Mouse (Mus musculus) myocyte (in vitro differentiated cells): Measurements from ENCODE around the gene Homer2. TPM values are rescaled to one million over a fixed set of nuclear protein-coding genes. Genes with fewer than 3 reads are reported as not detected.

ENCODE experiments used
- H3K27me3 ChIP-seq: one replicate; pipeline ENCODE4 v1.6.1; 2011; ENCODE audit not compliant: control insufficient read depth, insufficient read depth, insufficient read length
- H3K36me3 ChIP-seq: one replicate; pipeline ENCODE4 v1.6.1; 2011; ENCODE audit not compliant: control insufficient read depth, insufficient read depth
- H3K4me2 ChIP-seq: one replicate; pipeline ENCODE4 v1.6.1; 2011; ENCODE audit warnings: low read depth, control low read depth
- H3K4me3 ChIP-seq: one replicate; pipeline ENCODE4 v1.5.1; 2011; ENCODE audit warnings: mild to moderate bottlenecking, control low read depth, moderate library complexity
- H3K79me2 ChIP-seq: one replicate; pipeline ENCODE4 v1.6.1; 2011; ENCODE audit not compliant: control insufficient read depth, insufficient read depth
- H3ac ChIP-seq: one replicate; pipeline ENCODE4 v1.6.1; 2011; ENCODE audit not compliant: control insufficient read depth, insufficient read length
- CEBPB ChIP-seq: IDR thresholded peaks from 2 replicates; pipeline ENCODE4 v1.6.1; 2011; ENCODE audit warnings: mild to moderate bottlenecking, moderate library complexity; ENCODE audit not compliant: poor library complexity, insufficient read depth, severe bottlenecking
- E2F4 ChIP-seq: IDR thresholded peaks from one replicate; pipeline ENCODE4 v1.6.1; 2011; ENCODE audit warnings: mild to moderate bottlenecking, control low read depth, moderate library complexity; ENCODE audit not compliant: insufficient read depth
- MAX ChIP-seq: IDR thresholded peaks from one replicate; pipeline ENCODE4 v1.6.1; 2011; ENCODE audit warnings: low read depth, mild to moderate bottlenecking, control low read depth
- MYOD1 ChIP-seq, 3 experiments: IDR thresholded peaks; one replicate each; pipeline ENCODE4 v1.6.1; 2011; ENCODE audit warnings: control low read depth in 2 of 3, low read depth in 2 of 3, mild to moderate bottlenecking in 2 of 3, moderate library complexity in 1 of 3; ENCODE audit not compliant: insufficient read length in 2 of 3, control insufficient read depth in 1 of 3
- MYOG ChIP-seq, 3 experiments: IDR thresholded peaks; one replicate each; pipeline ENCODE4 v1.6.1; 2011; ENCODE audit warnings: control low read depth in 2 of 3, low read depth in 2 of 3, mild to moderate bottlenecking in 2 of 3; ENCODE audit not compliant: insufficient read length in 2 of 3, control insufficient read depth in 1 of 3, insufficient read depth in 1 of 3
- POLR2A ChIP-seq: IDR thresholded peaks from one replicate; pipeline ENCODE4 v1.6.1; 2011; ENCODE audit warnings: low read depth, mild to moderate bottlenecking, control low read depth, moderate library complexity; ENCODE audit not compliant: insufficient read length
- POLR2AphosphoS2 ChIP-seq: IDR thresholded peaks from one replicate; pipeline ENCODE4 v1.6.1; 2011; ENCODE audit warnings: low read depth, control low read depth; ENCODE audit not compliant: insufficient read length
- REST ChIP-seq: IDR thresholded peaks from one replicate; pipeline ENCODE4 v1.6.1; 2011; ENCODE audit warnings: mild to moderate bottlenecking, control low read depth, moderate library complexity; ENCODE audit not compliant: insufficient read depth, insufficient read length
- SRF ChIP-seq: IDR thresholded peaks from one replicate; pipeline ENCODE4 v1.6.1; 2011; ENCODE audit warnings: low read depth; ENCODE audit not compliant: control insufficient read depth, insufficient read length
- TCF12 ChIP-seq: IDR thresholded peaks from one replicate; pipeline ENCODE4 v1.6.1; 2011; ENCODE audit warnings: mild to moderate bottlenecking, control low read depth; ENCODE audit not compliant: poor library complexity, insufficient read depth, severe bottlenecking
- TCF3 ChIP-seq: IDR thresholded peaks from one replicate; pipeline ENCODE4 v1.6.1; 2011; ENCODE audit warnings: low read depth, control low read depth; ENCODE audit not compliant: insufficient read length
- USF1 ChIP-seq: IDR thresholded peaks from one replicate; pipeline ENCODE4 v1.6.1; 2011; ENCODE audit warnings: low read depth, mild to moderate bottlenecking, control low read depth, moderate library complexity
- polyA plus RNA-seq: library from polyadenylated mRNA; unstranded; fragments of >200 nt; fragmentation: generic; extraction: Trizol; gene quantifications from one replicate; pipeline ENCODE4 v1.2.1, GENCODE M21; 2012; ENCODE audit warnings: missing spikeins

Gene Homer2
- polyA plus RNA-seq, 1 experiment, result not detected

DNA sequence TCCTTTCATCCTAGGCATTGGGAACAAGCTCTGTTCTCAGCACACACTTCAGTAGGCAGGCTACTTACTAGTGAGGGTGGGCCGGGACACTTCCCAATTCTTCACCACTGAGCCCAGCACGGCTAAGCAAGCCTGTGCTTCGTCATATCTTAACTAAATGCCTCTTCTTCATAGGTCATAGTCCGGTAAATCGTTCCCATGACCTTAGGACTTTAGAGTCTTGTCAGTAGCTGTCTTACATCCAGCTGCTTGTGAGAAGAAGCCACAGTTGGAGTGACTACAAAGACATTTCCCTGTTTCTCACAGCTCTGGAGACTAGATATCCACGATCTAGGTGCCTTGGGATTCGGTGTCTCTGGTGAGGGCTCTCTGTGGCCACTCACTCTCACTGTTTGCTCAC is 122.0 kb downstream of the Homer2 start:
- TF ChIP-seq CEBPB, result no peak
- no peak for TF ChIP-seq MAX
- no peak for TF ChIP-seq USF1
- TF ChIP-seq E2F4, result no peak
- no peak for TF ChIP-seq POLR2AphosphoS2
- TF ChIP-seq POLR2A, result no peak
- TF ChIP-seq MYOD1 (IDR thresholded peaks at IDR 0.05; ENCODE audit: control insufficient read depth in 1 of 3, insufficient read length in 2 of 3, low read depth in 2 of 3), result no peak
- TF ChIP-seq TCF12, result no peak
- TF ChIP-seq TCF3, result no peak
- TF ChIP-seq MYOG (IDR thresholded peaks at IDR 0.05; ENCODE audit: control insufficient read depth in 1 of 3, insufficient read depth in 1 of 3, insufficient read length in 2 of 3, low read depth in 2 of 3), result no peak
- TF ChIP-seq SRF, result no peak
- no peak for TF ChIP-seq REST
- Histone ChIP-seq H3K4me2 (no peak overlapping the region), H3K79me2 (no peaks in the 10 kb centered on the region), H3ac (no peak overlapping the region), H3K36me3 (peaks cover 11% of the 10 kb centered on the region), H3K27me3 (no peaks in the 10 kb centered on the region), H3K4me3 (no peak overlapping the region)

GRCm38 (mm10) chr7:81583512-81583911 is 123.8 kb downstream of the Homer2 start:
- TF ChIP-seq REST (no peak), SRF (no peak), USF1 (no peak), CEBPB (no peak), POLR2AphosphoS2 (no peak), MYOD1 (IDR thresholded peaks at IDR 0.05; ENCODE audit: control insufficient read depth in 1 of 3, insufficient read length in 2 of 3, low read depth in 2 of 3) (no peak), TCF3 (no peak), E2F4 (no peak), MAX (no peak), TCF12 (no peak), POLR2A (no peak), MYOG (IDR thresholded peaks at IDR 0.05; ENCODE audit: control insufficient read depth in 1 of 3, insufficient read depth in 1 of 3, insufficient read length in 2 of 3, low read depth in 2 of 3) (no peak)
- Histone ChIP-seq H3K79me2 (no peaks in the 10 kb centered on the region), H3K36me3 (peaks cover 11% of the 10 kb centered on the region), H3ac (no peak overlapping the region), H3K4me3 (no peak overlapping the region), H3K4me2 (no peak overlapping the region), H3K27me3 (no peaks in the 10 kb centered on the region)

- H3K4me3 ChIP-seq, result no peak overlapping the region
- peaks cover 6% of the 10 kb centered on the region for H3K36me3 ChIP-seq
- H3K27me3 ChIP-seq, result no peaks in the 10 kb centered on the region
- no peak overlapping the region for H3K4me2 ChIP-seq
- TF ChIP-seq SRF (no peak), MAX (no peak), MYOG (IDR thresholded peaks at IDR 0.05; ENCODE audit: control insufficient read depth in 1 of 3, insufficient read depth in 1 of 3, insufficient read length in 2 of 3, low read depth in 2 of 3) (no peak), E2F4 (no peak), MYOD1 (IDR thresholded peaks at IDR 0.05; ENCODE audit: control insufficient read depth in 1 of 3, insufficient read length in 2 of 3, low read depth in 2 of 3) (no peak), USF1 (no peak), REST (no peak), POLR2AphosphoS2 (no peak), TCF3 (no peak), TCF12 (no peak), POLR2A (no peak), CEBPB (no peak)
- H3K79me2 ChIP-seq, result no peaks in the 10 kb centered on the region
- H3ac ChIP-seq, result no peak overlapping the region
These were observed 128.0 kb downstream of the Homer2 start for GRCm38 (mm10) chr7:81579312-81579711.

GRCm38 (mm10) chr7:81578413-81578812 is 128.9 kb downstream of the Homer2 start:
- Histone ChIP-seq H3ac (no peak overlapping the region), H3K79me2 (no peaks in the 10 kb centered on the region), H3K4me2 (no peak overlapping the region), H3K36me3 (peaks cover 6% of the 10 kb centered on the region), H3K27me3 (no peaks in the 10 kb centered on the region), H3K4me3 (no peak overlapping the region)
- TF ChIP-seq USF1, result no peak
- no peak for TF ChIP-seq MAX
- no peak for TF ChIP-seq E2F4
- no peak for TF ChIP-seq REST

DNA sequence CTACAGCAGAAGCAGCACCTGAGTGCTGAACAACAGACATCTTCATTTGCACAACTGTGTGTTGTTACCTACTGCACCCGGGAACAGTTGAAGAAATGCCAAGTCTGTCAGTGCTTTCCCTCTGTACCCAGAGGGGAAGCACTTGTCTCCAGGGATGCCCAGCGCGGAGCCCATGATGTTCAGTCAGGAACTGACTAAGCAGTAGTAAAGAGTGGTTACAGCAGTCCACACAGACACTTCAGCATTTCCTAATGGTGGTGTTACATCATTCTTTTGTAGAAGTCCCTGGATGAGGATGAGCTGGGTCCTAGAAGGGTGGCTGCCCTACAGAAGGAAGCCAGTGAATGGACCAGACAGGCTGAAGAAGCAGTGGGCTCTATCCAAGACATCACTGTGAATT is 129.5 kb downstream of the Homer2 start:
- H3K79me2 ChIP-seq, result no peaks in the 10 kb centered on the region
- H3K27me3 ChIP-seq, result no peaks in the 10 kb centered on the region
- H3ac ChIP-seq, result no peak overlapping the region
- H3K36me3 ChIP-seq, result peaks cover 6% of the 10 kb centered on the region
- TF ChIP-seq TCF12 (no peak), REST (no peak)
- H3K4me2 ChIP-seq, result no peak overlapping the region
- no peak overlapping the region for H3K4me3 ChIP-seq
